Mouse (Mus musculus): ENCODE results near the gene Pfdn6.

DNA sequence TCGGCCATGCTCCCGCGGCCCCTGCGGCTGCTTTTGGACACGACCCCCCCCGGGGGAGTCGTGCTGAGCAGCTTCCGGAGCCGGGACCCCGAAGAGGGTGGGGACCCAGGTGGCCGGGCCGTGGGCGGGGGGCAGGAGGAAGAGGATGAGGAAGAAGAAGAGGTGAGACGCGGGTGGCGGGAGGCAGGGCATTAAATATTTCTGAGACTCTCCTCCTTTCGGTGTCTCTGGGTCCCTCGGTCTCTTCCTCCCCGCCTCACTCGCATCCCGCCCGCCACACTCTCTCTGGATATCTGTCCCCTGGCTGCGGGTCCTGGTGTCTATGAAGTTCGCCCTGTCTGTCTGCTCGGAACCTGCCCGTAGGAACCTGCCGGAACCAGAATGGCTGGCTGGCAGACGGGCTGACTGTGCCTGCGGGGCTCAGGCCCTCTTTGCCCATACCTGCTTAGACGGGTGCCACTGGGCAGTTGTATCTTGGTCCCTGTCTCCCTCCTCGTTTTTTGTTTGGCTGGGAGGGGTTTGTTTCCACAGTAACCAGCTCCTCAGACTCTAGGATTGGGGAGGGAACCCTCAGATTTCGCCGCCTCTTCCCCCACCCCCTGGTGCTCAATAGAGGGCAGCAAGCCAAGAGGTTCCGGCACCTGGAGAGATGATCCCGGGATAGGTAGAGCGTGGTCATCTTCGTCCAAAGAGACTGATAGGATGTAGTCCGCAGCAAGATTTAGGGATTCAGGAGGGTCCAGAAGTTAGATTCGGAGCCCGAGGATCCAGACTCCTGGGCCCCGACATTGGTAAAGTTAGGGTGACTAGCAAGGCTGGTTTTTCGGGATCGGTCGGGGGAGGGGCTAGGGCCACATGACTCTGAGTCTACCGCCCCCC lies 9.6 kb downstream of the Pfdn6 start:
- TF ChIP-seq ZNF384 (IDR thresholded peaks at IDR 0.05; ENCODE audit: low read depth, low read length) (no peak), ZC3H11A (IDR thresholded peaks at IDR 0.05; ENCODE audit: borderline replicate concordance, low read depth, low read length) (no peak), MAFK (IDR thresholded peaks at IDR 0.05; ENCODE audit: insufficient read depth, low read depth, low read length) (no peak)

All from ES-E14 (cell line).